Mouse (Mus musculus) myocyte (in vitro differentiated cells): ENCODE data around the gene Gpr171.
"Not testable (repeated sequence)": the region's sequence is repeated elsewhere in the genome, so short reads cannot be mapped to it uniquely, and the experiment has no call there.

Experiments used
- CEBPB ChIP-seq: IDR thresholded peaks from 2 replicates; pipeline ENCODE4 v1.6.1; 2011; ENCODE audit warnings: mild to moderate bottlenecking, moderate library complexity; ENCODE audit not compliant: poor library complexity, insufficient read depth, severe bottlenecking
- E2F4 ChIP-seq: IDR thresholded peaks from one replicate; pipeline ENCODE4 v1.6.1; 2011; ENCODE audit warnings: mild to moderate bottlenecking, control low read depth, moderate library complexity; ENCODE audit not compliant: insufficient read depth
- MAX ChIP-seq: IDR thresholded peaks from one replicate; pipeline ENCODE4 v1.6.1; 2011; ENCODE audit warnings: low read depth, mild to moderate bottlenecking, control low read depth
- MYOD1 ChIP-seq, 3 experiments: IDR thresholded peaks; one replicate each; pipeline ENCODE4 v1.6.1; 2011; ENCODE audit warnings: control low read depth in 2 of 3, low read depth in 2 of 3, mild to moderate bottlenecking in 2 of 3, moderate library complexity in 1 of 3; ENCODE audit not compliant: insufficient read length in 2 of 3, control insufficient read depth in 1 of 3
- MYOG ChIP-seq, 3 experiments: IDR thresholded peaks; one replicate each; pipeline ENCODE4 v1.6.1; 2011; ENCODE audit warnings: control low read depth in 2 of 3, low read depth in 2 of 3, mild to moderate bottlenecking in 2 of 3; ENCODE audit not compliant: insufficient read length in 2 of 3, control insufficient read depth in 1 of 3, insufficient read depth in 1 of 3
- POLR2A ChIP-seq: IDR thresholded peaks from one replicate; pipeline ENCODE4 v1.6.1; 2011; ENCODE audit warnings: low read depth, mild to moderate bottlenecking, control low read depth, moderate library complexity; ENCODE audit not compliant: insufficient read length
- POLR2AphosphoS2 ChIP-seq: IDR thresholded peaks from one replicate; pipeline ENCODE4 v1.6.1; 2011; ENCODE audit warnings: low read depth, control low read depth; ENCODE audit not compliant: insufficient read length
- REST ChIP-seq: IDR thresholded peaks from one replicate; pipeline ENCODE4 v1.6.1; 2011; ENCODE audit warnings: mild to moderate bottlenecking, control low read depth, moderate library complexity; ENCODE audit not compliant: insufficient read depth, insufficient read length
- TCF12 ChIP-seq: IDR thresholded peaks from one replicate; pipeline ENCODE4 v1.6.1; 2011; ENCODE audit warnings: mild to moderate bottlenecking, control low read depth; ENCODE audit not compliant: poor library complexity, insufficient read depth, severe bottlenecking
- TCF3 ChIP-seq: IDR thresholded peaks from one replicate; pipeline ENCODE4 v1.6.1; 2011; ENCODE audit warnings: low read depth, control low read depth; ENCODE audit not compliant: insufficient read length
- USF1 ChIP-seq: IDR thresholded peaks from one replicate; pipeline ENCODE4 v1.6.1; 2011; ENCODE audit warnings: low read depth, mild to moderate bottlenecking, control low read depth, moderate library complexity

- not testable (repeated sequence) for TF ChIP-seq USF1; E2F4; REST; POLR2A; POLR2AphosphoS2; CEBPB; TCF12; TCF3; MYOG (IDR thresholded peaks at IDR 0.05; ENCODE audit: control insufficient read depth in 1 of 3, insufficient read depth in 1 of 3, insufficient read length in 2 of 3, low read depth in 2 of 3); MYOD1 (IDR thresholded peaks at IDR 0.05; ENCODE audit: control insufficient read depth in 1 of 3, insufficient read length in 2 of 3, low read depth in 2 of 3); MAX
Measured at GRCm38 (mm10) chr3:59113291-59113690, 11.7 kb upstream of the Gpr171 start.
